Mouse (Mus musculus): ENCODE measurements around the gene Rimkla.

Gene Rimkla

GRCm38 (mm10) chr4:119467720-119468380 lies 24.6 kb downstream of the Rimkla start:
- no peak for DNase-seq (ENCODE audit: low spot score)

GRCm38 (mm10) chr4:119465841-119466240 lies 26.6 kb downstream of the Rimkla start:
- DNase-seq (ENCODE audit: low spot score), result no peak

GRCm38 (mm10) chr4:119463756-119464419 lies 28.5 kb downstream of the Rimkla start:
- no peak for DNase-seq (ENCODE audit: low spot score)

GRCm38 (mm10) chr4:119462858-119463755 lies 29.3 kb downstream of the Rimkla start:
- DNase-seq (ENCODE audit: low spot score), result peak; percentile 43

GRCm38 (mm10) chr4:119462457-119462856 lies 30.0 kb downstream of the Rimkla start:
- DNase-seq (ENCODE audit: low spot score), result no peak

GRCm38 (mm10) chr4:119460728-119461141 lies 31.7 kb downstream of the Rimkla start:
- DNase-seq (ENCODE audit: low spot score), result peak; percentile 13

- peak; percentile 36 for DNase-seq (ENCODE audit: low spot score)
Measured at GRCm38 (mm10) chr4:119460296-119460695, 32.1 kb downstream of the Rimkla start.

GRCm38 (mm10) chr4:119453533-119453932 lies 38.9 kb downstream of the Rimkla start:
- peak; percentile 14 for DNase-seq (ENCODE audit: low spot score)

GRCm38 (mm10) chr4:119453128-119453527 lies 39.3 kb downstream of the Rimkla start:
- no peak for DNase-seq (ENCODE audit: low spot score)

GRCm38 (mm10) chr4:119450436-119450835 lies 42.0 kb downstream of the Rimkla start:
- no peak for DNase-seq (ENCODE audit: low spot score)

GRCm38 (mm10) chr4:119447786-119448185 lies 44.6 kb downstream of the Rimkla start:
- no peak for DNase-seq (ENCODE audit: low spot score)

- DNase-seq (ENCODE audit: low spot score), result no peak
Measured at GRCm38 (mm10) chr4:119447261-119447660, 45.2 kb downstream of the Rimkla start.

- peak; percentile 9 for DNase-seq (ENCODE audit: low spot score)
Measured at GRCm38 (mm10) chr4:119442539-119442938, 49.9 kb downstream of the Rimkla start.

- DNase-seq (ENCODE audit: low spot score), result no peak
Measured at GRCm38 (mm10) chr4:119441836-119442235, 50.6 kb downstream of the Rimkla start.

GRCm38 (mm10) chr4:119437936-119438335 lies 54.5 kb downstream of the Rimkla start:
- DNase-seq (ENCODE audit: low spot score), result no peak

GRCm38 (mm10) chr4:119430678-119431077 lies 61.8 kb downstream of the Rimkla start:
- DNase-seq (ENCODE audit: low spot score), result peak; percentile 57

- DNase-seq (ENCODE audit: low spot score), result no peak
Measured at GRCm38 (mm10) chr4:119427680-119428079, 64.7 kb downstream of the Rimkla start.

GRCm38 (mm10) chr4:119425601-119426000 lies 66.8 kb downstream of the Rimkla start:
- DNase-seq (ENCODE audit: low spot score), result no peak

- DNase-seq (ENCODE audit: low spot score), result no peak
Measured at GRCm38 (mm10) chr4:119425077-119425476, 67.4 kb downstream of the Rimkla start.

- peak; percentile 95 for DNase-seq (ENCODE audit: low spot score)
Measured at GRCm38 (mm10) chr4:119422294-119422964, 70.0 kb downstream of the Rimkla start, which contains the start of the genes Ppcs and Zmynd12. Ppcs (minus strand) TSS chr4:119422420. Zmynd12 (plus strand) TSS chr4:119422814.

GRCm38 (mm10) chr4:119421921-119422293 lies 70.5 kb downstream of the Rimkla start:
- DNase-seq (ENCODE audit: low spot score), result no peak

GRCm38 (mm10) chr4:119421191-119421590 lies 71.2 kb downstream of the Rimkla start:
- DNase-seq (ENCODE audit: low spot score), result no peak

All from embryo, embryonic 10.5 days (tissue).